Mouse (Mus musculus): ENCODE results near the gene Pik3r5.

GRCm38 (mm10) chr11:68458086-68458485 lies 26.2 kb downstream of the Pik3r5 start:
- TF ChIP-seq CTCF (IDR thresholded peaks at IDR 0.05 in 2 of 3, conservative IDR thresholded peaks at IDR 0.05 in 1 of 3; ENCODE audit: control insufficient read depth in 1 of 3, insufficient read depth in 1 of 3, low read depth in 2 of 3, low read length in 3 of 3, poor library complexity in 1 of 3, severe bottlenecking in 1 of 3) (no peak), CHD1 (IDR thresholded peaks at IDR 0.05; ENCODE audit: low read depth, low read length) (no peak), POLR2A (IDR thresholded peaks at IDR 0.05; ENCODE audit: control insufficient read depth in 1 of 2, insufficient read depth in 1 of 2, low read depth in 1 of 2, low read length in 2 of 2, poor library complexity in 1 of 2) (no peak), ELF1 (IDR thresholded peaks at IDR 0.05; ENCODE audit: low read depth, low read length) (no peak), POLR2AphosphoS2 (IDR thresholded peaks at IDR 0.05; ENCODE audit: low read length) (no peak), POLR2AphosphoS5 (IDR thresholded peaks at IDR 0.05; ENCODE audit: borderline replicate concordance, low read depth, low read length) (no peak), RAD21 (IDR thresholded peaks at IDR 0.05; ENCODE audit: low read depth, low read length) (no peak)
